ENCODE assay signal across 8 mouse cellular contexts in the genomic region with DNA sequence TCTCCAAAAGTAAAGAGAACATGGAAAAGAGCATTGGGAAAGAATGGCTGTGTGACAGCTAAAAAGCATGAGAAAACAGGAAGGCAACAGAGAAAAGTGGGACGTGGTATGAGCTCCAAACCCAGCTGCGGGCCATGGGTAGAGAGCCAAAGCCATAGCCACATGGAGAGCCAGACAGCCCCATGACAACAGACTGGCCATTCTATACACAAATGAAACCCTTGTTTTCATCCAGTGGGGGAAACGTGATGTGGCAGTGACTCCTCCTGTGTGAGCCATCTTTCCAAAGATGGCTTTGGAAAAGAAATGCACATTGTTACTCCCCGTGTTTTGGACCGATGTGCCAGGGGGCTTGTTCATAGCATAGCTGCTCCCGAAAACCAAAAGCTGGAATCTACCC. TPM values are rescaled to one million over a fixed set of nuclear protein-coding genes. Genes with fewer than 3 reads are reported as not detected.
A peak's percentile ranks its signal among the peaks of the same experiment; 100 is the strongest.
DNase-seq lines count a peak whose midpoint lies in the region; ATAC-seq and TF ChIP-seq lines count a peak whose summit lies in the region.

No protein-coding gene starts in this region.

- no peak for TF ChIP-seq CTCF in gastrocnemius, adult 2 months (IDR thresholded peaks at IDR 0.05)
- TF ChIP-seq CTCF in testis, adult 2 months (IDR thresholded peaks at IDR 0.05; ENCODE audit: control insufficient read depth, insufficient read depth, insufficient replicate concordance, low read depth, low read length), result no peak
- TF ChIP-seq CTCF in intestine, postnatal 0 days (IDR thresholded peaks at IDR 0.05; ENCODE audit: low read depth), result no peak

- ATAC-seq in intestine, postnatal 0 days, result no peak
- peak; percentile 34; the same call in 1 of the 2 replicates for ATAC-seq in neural tube, embryonic 13.5 days (ENCODE audit: low read depth)

- peaks cover 3% of the 10 kb centered on the region for H3K4me1 ChIP-seq in testis, adult 2 months (ENCODE audit: control insufficient read depth, insufficient read depth, low read length)
- 0 out of 2 replicates have a peak, but pooled peaks cover 3% of the 10 kb centered on the region for H3K4me1 ChIP-seq in intestine, postnatal 0 days (replicated peaks; ENCODE audit: control insufficient read depth, insufficient read depth, low read length)
- peaks cover 34% of the 10 kb centered on the region for H3K4me1 ChIP-seq in neural tube, embryonic 13.5 days (replicated peaks)

- H3K36me3 ChIP-seq in testis, adult 2 months (ENCODE audit: control insufficient read depth, insufficient read depth, low read length), result no peaks in the 10 kb centered on the region
- H3K36me3 ChIP-seq in intestine, postnatal 0 days (ENCODE audit: control insufficient read depth, insufficient read depth), result 0 out of 2 replicates have a peak, but pooled peaks cover 1% of the 10 kb centered on the region
- H3K36me3 ChIP-seq in neural tube, embryonic 13.5 days, result no peaks in the 10 kb centered on the region

- no peak for DNase-seq in gastrocnemius, adult 2 months
- DNase-seq in gastrocnemius, postnatal 4 days (ENCODE audit: low spot score in 2 of 2), result no peak
- DNase-seq in testis, postnatal 10 days (ENCODE audit: low spot score), result no peak
- DNase-seq in urinary bladder, adult 2 months (ENCODE audit: low spot score), result no peak
- no peak for DNase-seq in layer of hippocampus, postnatal 25 days (ENCODE audit: extremely low spot score in 1 of 2, low spot score in 1 of 2)

- WGBS in intestine, postnatal 0 days, result 42% methylated on average over 6 of the region's 6 CpGs
- WGBS in neural tube, embryonic 13.5 days, result 41% methylated on average over 6 of the region's 6 CpGs

- intact Hi-C loops in gastrocnemius, adult 2 months (cut with DNase I), result loop anchor here (10.0 kb wide), 2 partner anchors 268 to 458 kb away; partner anchors contain the start of gene Tbc1d2

- no peaks in the 10 kb centered on the region for H3K9me3 ChIP-seq in intestine, postnatal 0 days (ENCODE audit: control insufficient read depth)
- H3K9me3 ChIP-seq in neural tube, embryonic 13.5 days, result no peaks in the 10 kb centered on the region

- H3K4me3 ChIP-seq in gastrocnemius, adult 2 months, result peak overlapping the region; percentile 97
- H3K4me3 ChIP-seq in testis, adult 2 months (ENCODE audit: control insufficient read depth, low read depth, low read length), result peak overlapping the region; percentile 93
- H3K4me3 ChIP-seq in intestine, postnatal 0 days (ENCODE audit: low read depth, low read length), result peak overlapping the region; percentile 95
- peak overlapping the region; percentile 78 for H3K4me3 ChIP-seq in neural tube, embryonic 13.5 days

- H3K9ac ChIP-seq in intestine, postnatal 0 days (ENCODE audit: low read depth, low read length), result 0 out of 2 replicates have a peak overlapping the region, but pooled peaks have one; percentile 81
- H3K9ac ChIP-seq in neural tube, embryonic 13.5 days, result peak overlapping the region; percentile 57

- H3K27me3 ChIP-seq in testis, adult 2 months (ENCODE audit: control insufficient read depth, insufficient read depth, low read length), result no peaks in the 10 kb centered on the region
- H3K27me3 ChIP-seq in intestine, postnatal 0 days (replicated peaks; ENCODE audit: control insufficient read depth, insufficient read depth, low read length), result peaks cover 7% of the 10 kb centered on the region; the same call in 1 of the 2 replicates
- peaks cover 33% of the 10 kb centered on the region for H3K27me3 ChIP-seq in neural tube, embryonic 13.5 days

- H3K27ac ChIP-seq in gastrocnemius, adult 2 months, result peak overlapping the region; percentile 92
- H3K27ac ChIP-seq in testis, adult 2 months (ENCODE audit: control insufficient read depth, insufficient read depth, low read depth, low read length), result peak overlapping the region; percentile 51
- no peak overlapping the region for H3K27ac ChIP-seq in intestine, postnatal 0 days (ENCODE audit: low read depth, low read length)
- peak overlapping the region; percentile 95 for H3K27ac ChIP-seq in neural tube, embryonic 13.5 days (replicated peaks)

- no peak for TF ChIP-seq POLR2A in testis, adult 2 months (IDR thresholded peaks at IDR 0.05; ENCODE audit: control insufficient read depth, low read depth, low read length)

- peak overlapping the region; percentile 75 for H3K4me2 ChIP-seq in intestine, postnatal 0 days (replicated peaks; ENCODE audit: low read depth)
- H3K4me2 ChIP-seq in neural tube, embryonic 13.5 days, result peak overlapping the region; percentile 88

RNA-seq across cellular contexts. Expression of gene Xpa, which starts 0.4 kb away (rescaled TPM):
- 1 to 10 TPM; 6.0 to 6.9 TPM for total RNA-seq in gastrocnemius, adult 2 months (2021)
- total RNA-seq in gastrocnemius, postnatal 4 days (2021), result 10 to 100 TPM; 11.1 to 11.6 TPM
- 6.2 and 7.2 TPM in 2 replicates for polyA plus RNA-seq in testis, adult 2 months (2012; rRNA removed)
- 29.0 and 29.1 TPM in 2 replicates for polyA plus RNA-seq in intestine, postnatal 0 days (2015; fragmentation: Nextera tagmentation; extraction: Ambion mirVana)
- 32.0 and 32.8 TPM in 2 replicates for polyA plus RNA-seq in neural tube, embryonic 13.5 days (2015; fragmentation: Nextera tagmentation; extraction: Ambion mirVana)
- 35.0 and 36.5 TPM in 2 replicates for polyA plus RNA-seq in urinary bladder, adult 2 months (2012; rRNA removed)
- total RNA-seq in layer of hippocampus, postnatal 25 days (2021), result 10 to 100 TPM; 12.7 to 18.0 TPM

RNA-seq across cellular contexts. Expression of gene Tstd2, which starts 58.0 kb away (rescaled TPM):
- total RNA-seq in gastrocnemius, adult 2 months (2021), result 10 to 100 TPM in 1 of 2 experiments, 1 to 10 TPM in 1; 9.8 to 11.1 TPM
- total RNA-seq in gastrocnemius, postnatal 4 days (2021), result 10 to 100 TPM; 21.6 to 22.2 TPM
- polyA plus RNA-seq in testis, adult 2 months (2012; rRNA removed), result 7.1 and 7.9 TPM in 2 replicates
- polyA plus RNA-seq in intestine, postnatal 0 days (2015; fragmentation: Nextera tagmentation; extraction: Ambion mirVana), result 10.4 and 13.9 TPM in 2 replicates
- polyA plus RNA-seq in neural tube, embryonic 13.5 days (2015; fragmentation: Nextera tagmentation; extraction: Ambion mirVana), result 35.2 and 36.5 TPM in 2 replicates
- 20.8 and 20.9 TPM in 2 replicates for polyA plus RNA-seq in urinary bladder, adult 2 months (2012; rRNA removed)
- total RNA-seq in layer of hippocampus, postnatal 25 days (2021), result 10 to 100 TPM; 19.0 to 22.0 TPM

RNA-seq across cellular contexts. Expression of gene Ncbp1, which starts 58.1 kb away (rescaled TPM):
- 10 to 100 TPM; 13.1 to 14.9 TPM for total RNA-seq in gastrocnemius, adult 2 months (2021)
- total RNA-seq in gastrocnemius, postnatal 4 days (2021), result 10 to 100 TPM; 26.8 to 31.6 TPM
- polyA plus RNA-seq in testis, adult 2 months (2012; rRNA removed), result 121 and 124 TPM in 2 replicates
- polyA plus RNA-seq in intestine, postnatal 0 days (2015; fragmentation: Nextera tagmentation; extraction: Ambion mirVana), result 21.1 and 21.7 TPM in 2 replicates
- polyA plus RNA-seq in neural tube, embryonic 13.5 days (2015; fragmentation: Nextera tagmentation; extraction: Ambion mirVana), result 84.1 and 98.4 TPM in 2 replicates
- polyA plus RNA-seq in urinary bladder, adult 2 months (2012; rRNA removed), result 32.9 and 33.7 TPM in 2 replicates
- 10 to 100 TPM; 51.4 to 60.4 TPM for total RNA-seq in layer of hippocampus, postnatal 25 days (2021)
